Mouse (Mus musculus): ENCODE results near the gene Tspan33.

GRCm38 (mm10) chr6:29712011-29712584 is 18.1 kb downstream of the Tspan33 start:
- TF ChIP-seq CTCF (IDR thresholded peaks at IDR 0.05; ENCODE audit: low read depth) (peak; percentile 72), EP300 (IDR thresholded peaks at IDR 0.05; ENCODE audit: low read depth) (no peak)

All from liver, embryonic 14.5 days (tissue).